Mouse (Mus musculus): ENCODE measurements around the gene Chst8.

The Chst8 gene

GRCm38 (mm10) chr7:34799404-34799771 lies 13.1 kb downstream of the Chst8 start:
- DNase-seq = no peak

- peak; percentile 60 for DNase-seq
Measured at GRCm38 (mm10) chr7:34798441-34799403, 13.8 kb downstream of the Chst8 start.

DNA sequence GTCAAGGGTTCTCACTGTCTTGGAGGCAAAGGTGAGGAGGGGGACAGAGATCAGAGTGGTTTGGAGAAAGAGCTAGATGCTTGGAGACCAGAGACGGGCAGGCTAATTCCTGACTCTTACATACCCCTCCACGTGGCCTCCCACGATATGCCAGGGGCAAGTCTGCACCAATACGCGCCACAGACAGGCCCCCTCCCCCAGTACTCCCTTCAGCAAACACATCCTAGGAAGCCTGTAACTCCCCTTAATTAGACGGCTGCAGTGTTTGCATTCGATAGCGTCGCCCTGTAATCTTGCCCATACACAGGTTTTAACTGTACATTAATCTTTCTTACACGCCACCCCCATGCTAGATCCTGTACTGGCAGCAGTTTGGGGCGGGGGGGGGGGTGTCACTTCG lies 14.5 kb downstream of the Chst8 start:
- DNase-seq = no peak

- DNase-seq = no peak
Measured at GRCm38 (mm10) chr7:34790459-34790858, 22.1 kb downstream of the Chst8 start.

DNA sequence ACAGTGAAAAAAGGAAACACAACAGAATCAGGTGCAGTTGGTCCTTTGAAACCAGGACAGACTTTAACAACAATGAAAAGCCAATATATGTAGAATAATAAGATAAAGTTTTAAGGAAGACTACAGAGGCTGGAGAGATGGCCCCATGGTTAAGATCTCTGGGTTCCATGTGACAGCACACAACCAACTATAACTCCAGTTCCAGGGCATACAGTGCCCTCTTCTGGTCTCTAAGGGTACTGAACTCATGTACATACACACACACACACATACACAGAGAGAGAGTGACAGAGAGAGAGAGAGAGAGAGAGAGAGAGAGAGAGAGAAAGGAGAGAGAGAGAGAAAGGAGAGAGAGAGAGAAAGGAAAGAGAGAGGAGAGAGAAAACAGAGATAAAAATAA lies 25.3 kb downstream of the Chst8 start:
- no peak for DNase-seq

- no peak for DNase-seq
Measured at GRCm38 (mm10) chr7:34785052-34785451, 27.5 kb downstream of the Chst8 start.

DNA sequence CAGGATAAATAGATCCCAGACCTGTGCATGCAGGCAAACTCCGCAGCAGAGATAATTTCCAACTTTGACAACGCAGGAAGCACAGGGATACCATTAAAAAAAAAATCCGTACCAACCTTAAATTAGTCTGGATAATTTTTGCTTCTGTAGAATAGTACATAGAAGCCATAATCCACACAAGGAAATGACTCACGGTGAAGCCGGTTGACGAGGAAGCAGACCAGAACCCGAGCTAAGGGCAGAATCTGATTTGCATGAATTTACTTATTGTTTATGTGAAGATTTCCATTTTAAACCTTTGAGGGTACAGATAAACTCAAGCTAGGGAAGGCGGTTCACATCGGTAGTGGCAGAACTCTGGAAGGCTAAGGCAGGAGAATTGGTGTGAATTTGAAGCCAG lies 28.0 kb downstream of the Chst8 start:
- DNase-seq = no peak

GRCm38 (mm10) chr7:34781988-34782387 lies 30.5 kb downstream of the Chst8 start:
- DNase-seq = no peak

DNA sequence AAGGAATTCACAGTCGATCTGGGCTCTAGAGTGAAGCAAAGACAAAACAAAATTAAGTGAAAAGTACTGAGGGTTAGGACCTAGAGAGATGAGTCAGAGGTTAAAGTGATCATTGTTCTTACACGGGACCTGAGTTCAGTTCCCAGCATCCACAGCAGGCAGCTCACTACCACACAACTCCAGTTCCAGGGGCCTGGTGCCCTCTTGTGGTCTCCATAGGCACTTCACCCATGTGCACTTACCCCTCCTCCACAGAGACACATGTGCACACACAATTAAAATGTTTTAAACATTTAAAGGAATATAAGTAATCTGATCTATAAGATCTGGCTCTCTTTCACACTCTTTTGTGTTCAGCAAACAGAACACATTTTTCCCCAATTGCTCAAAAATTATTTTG lies 31.3 kb downstream of the Chst8 start:
- DNase-seq = no peak

GRCm38 (mm10) chr7:34778426-34778825 lies 34.1 kb downstream of the Chst8 start:
- peak; percentile 68 for DNase-seq

- DNase-seq = no peak
Measured at GRCm38 (mm10) chr7:34775659-34776058, 36.9 kb downstream of the Chst8 start.

- DNase-seq = no peak
Measured at GRCm38 (mm10) chr7:34774947-34775346, 37.6 kb downstream of the Chst8 start.

DNA sequence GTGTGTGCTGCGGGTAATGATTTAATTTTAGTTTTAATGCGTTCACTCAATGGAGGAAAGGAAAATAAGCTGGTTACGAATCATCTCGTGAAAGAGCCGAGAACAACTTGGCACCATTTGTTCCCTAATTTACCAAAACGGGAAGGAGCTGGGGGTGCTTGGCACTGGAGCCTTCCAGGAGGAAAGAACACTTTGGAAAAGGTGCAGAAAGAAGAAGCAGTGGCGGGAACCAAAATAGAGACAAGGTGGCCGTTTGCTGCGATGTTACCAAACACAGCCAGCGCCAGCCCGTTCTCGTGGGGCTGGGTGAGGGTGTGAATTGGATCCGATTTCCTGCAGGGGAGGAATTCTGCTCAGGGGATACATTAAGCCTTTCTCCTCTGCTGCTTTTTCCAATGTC lies 38.5 kb downstream of the Chst8 start:
- no peak for DNase-seq

DNA sequence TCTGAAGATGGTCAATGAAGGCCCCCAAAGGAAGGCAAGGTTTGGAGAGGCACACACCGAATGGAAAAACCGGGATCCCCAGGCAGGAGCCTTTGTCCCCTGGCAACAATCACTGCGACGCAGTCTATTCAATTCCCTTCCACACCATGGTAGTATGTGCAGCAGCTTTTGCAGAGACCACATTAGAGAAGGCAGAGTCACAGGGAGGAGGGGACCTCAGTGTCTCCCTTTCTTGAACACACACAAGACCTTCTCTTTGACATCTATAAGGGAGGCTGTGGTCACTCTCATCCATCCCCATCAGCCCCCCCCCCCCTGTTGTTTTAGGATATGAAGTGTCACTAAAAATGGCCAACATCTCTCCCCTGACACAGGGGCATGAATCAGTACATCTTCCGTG lies 39.2 kb downstream of the Chst8 start:
- no peak for DNase-seq

GRCm38 (mm10) chr7:34769531-34769930 lies 43.0 kb downstream of the Chst8 start:
- DNase-seq = no peak

GRCm38 (mm10) chr7:34764250-34765148 lies 48.0 kb downstream of the Chst8 start:
- DNase-seq = no peak

GRCm38 (mm10) chr7:34759378-34759822 lies 53.1 kb downstream of the Chst8 start:
- peak; percentile 56 for DNase-seq

- no peak for DNase-seq
Measured at GRCm38 (mm10) chr7:34758721-34759120, 53.8 kb downstream of the Chst8 start.

GRCm38 (mm10) chr7:34757513-34757912 lies 55.0 kb downstream of the Chst8 start:
- DNase-seq = no peak

DNA sequence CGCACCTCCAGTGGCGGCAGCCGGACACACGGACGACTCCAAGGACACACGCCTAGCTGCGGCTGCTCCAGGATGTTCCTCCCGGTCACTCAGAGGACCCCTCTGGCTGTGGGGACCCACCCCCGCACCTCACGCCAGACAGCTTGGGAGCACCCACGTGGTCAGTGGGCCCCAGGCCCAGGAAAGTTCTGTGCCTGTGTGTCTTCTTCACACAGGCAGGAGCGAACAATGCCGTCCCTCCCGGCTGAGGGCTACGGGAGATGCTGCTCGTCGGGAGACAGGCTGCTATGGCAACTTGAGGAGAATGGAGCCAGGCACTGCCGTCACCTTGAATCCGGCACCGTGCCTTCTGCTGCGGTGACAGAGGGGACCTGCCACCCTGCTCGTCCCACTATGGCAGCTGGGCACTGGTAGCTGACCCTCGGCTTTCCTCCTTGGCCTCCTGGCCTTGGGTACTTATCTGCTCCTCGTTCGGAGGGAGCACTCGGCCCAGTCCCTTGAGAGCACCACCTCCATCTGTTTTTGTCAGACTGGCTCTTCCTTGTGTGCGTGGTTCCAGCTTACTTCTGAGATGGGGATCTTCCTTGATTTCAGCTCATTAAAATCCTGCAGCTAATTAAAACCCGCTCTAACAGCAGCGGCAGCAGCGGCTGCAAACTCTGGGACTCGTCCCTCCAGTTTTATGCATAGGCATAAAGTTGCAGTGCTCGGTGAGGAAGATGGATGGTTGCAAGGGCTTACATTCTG lies 59.2 kb downstream of the Chst8 start:
- peak; percentile 42 for DNase-seq

- no peak for DNase-seq
Measured at GRCm38 (mm10) chr7:34752151-34752762, 60.3 kb downstream of the Chst8 start.

- DNase-seq = no peak
Measured at GRCm38 (mm10) chr7:34750350-34750749, 62.2 kb downstream of the Chst8 start.

Measured in right cerebral cortex, postnatal 4 days (tissue).